Mouse (Mus musculus) megakaryocyte, embryonic 14.5 days (primary cell): Measurements from ENCODE around the gene Mapkapk2.

Experiments
- FLI1 ChIP-seq: IDR thresholded peaks from 2 replicates; pipeline ENCODE4 v1.6.1; 2012; ENCODE audit warnings: low read length, inconsistent platforms, mixed read lengths
- GATA1 ChIP-seq: IDR thresholded peaks from 3 replicates; pipeline ENCODE4 v1.6.1; 2012; ENCODE audit warnings: mixed read lengths, low read length, inconsistent platforms, borderline replicate concordance

- no peak for TF ChIP-seq GATA1
- TF ChIP-seq FLI1: no peak
Observed at GRCm38 (mm10) chr1:131020425-131021310, 77.0 kb downstream of the Mapkapk2 start.
